Mouse (Mus musculus) frontal cortex, postnatal 14 days (tissue): ENCODE measurements around the gene Sash3.

Experiments used
- DNase-seq, 2 experiments: peaks; one replicate each; pipeline ENCODE4 v3.0.0; 2022; ENCODE audit warnings: low spot score in 2 of 2

The Sash3 gene

DNA sequence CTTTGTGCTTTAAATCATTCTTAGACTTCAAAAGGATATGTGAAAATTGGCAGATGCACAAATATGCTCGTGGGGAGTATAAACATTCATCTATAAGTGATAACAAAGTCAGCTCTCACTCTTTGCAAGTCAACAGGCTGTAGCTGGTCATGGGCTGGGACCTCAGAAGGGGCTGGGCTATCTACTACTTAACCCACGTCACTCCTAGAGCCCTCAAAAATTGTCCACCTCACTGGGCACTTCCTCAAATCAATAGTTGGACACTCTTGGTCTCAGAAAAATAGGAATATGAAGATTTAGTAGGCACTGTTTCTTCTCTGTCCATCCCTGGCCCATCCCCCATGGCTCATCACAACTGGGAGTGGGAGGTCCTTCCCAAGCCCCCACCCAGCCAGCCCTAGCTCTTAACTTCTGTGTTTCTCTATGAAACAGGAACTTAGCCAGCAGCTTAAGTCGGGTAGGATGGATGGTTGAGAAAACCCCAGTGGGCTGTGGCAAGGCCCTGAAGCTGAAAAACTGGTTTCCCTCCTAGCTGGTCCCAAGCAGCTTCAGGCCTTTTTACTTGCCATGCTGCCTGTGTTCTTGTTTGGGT is 5.9 kb upstream of the Sash3 start:
- no peak for DNase-seq

DNA sequence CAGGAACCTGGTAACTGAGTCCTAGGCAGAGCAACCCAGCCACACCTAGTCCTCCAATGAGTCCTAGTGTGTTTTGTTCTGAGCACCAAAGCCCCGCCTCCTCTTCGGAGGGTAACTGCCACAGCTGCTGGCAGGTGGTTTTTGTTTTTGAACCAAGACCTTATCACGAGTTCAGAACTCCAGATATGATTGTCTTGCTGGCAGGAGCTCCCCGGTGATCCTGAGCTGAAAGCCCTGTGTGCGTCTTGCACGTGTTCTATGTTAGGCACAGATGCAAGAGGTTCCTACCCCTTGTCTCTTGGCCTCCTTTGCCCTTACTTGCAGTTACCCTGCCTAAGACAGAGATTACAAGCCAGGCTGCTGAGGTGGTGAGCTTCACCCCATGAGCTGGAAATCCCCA is 4.8 kb upstream of the Sash3 start:
- no peak for DNase-seq

- DNase-seq: no peak
These were observed 2.6 kb upstream of the Sash3 start for GRCm38 (mm10) chrX:48143415-48144335.

DNA sequence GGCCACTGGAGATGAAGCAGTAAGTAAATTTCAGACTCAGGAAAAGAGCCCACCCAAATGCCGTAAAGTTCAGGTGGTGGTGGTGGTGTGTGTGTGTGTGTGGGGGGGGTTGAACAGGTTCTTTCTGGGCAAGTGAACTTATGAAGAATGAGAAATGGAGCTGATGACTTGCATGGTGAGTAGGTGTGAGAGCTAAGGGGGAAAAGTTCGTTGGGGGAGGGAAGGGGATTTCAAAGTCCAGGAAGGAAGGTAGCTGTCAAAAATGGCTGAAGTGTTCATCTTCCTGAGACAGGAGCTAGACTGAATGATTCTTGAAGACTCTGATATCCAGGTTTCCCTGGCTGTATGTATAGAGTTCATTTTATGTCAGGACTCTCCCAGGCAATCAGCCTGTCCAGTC is 990 bp downstream of the Sash3 start:
- DNase-seq: no peak

DNA sequence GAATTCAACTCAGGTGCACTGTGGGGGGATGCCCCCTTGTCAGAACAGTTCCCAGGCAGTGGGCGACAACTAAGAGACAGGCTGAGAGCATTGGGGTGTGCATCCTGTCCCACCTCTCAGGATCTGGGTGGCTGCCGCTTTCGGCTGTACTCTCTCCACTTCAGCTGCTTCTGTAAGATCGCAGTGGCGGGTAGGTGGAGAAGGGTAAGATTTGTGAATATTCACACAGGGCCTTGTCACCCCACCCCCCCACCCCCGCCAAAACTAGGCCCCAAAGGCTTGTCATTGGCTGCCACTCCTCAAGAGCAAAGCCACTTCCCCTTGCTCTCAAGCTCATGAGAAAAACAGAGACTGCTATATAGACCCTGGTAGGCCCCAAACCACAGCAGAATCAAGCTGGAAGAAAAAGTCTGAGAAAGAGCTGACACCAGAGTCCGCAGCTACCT is 1.5 kb downstream of the Sash3 start:
- DNase-seq: no peak

- no peak for DNase-seq
These were observed 5.9 kb downstream of the Sash3 start for GRCm38 (mm10) chrX:48152106-48152505.

GRCm38 (mm10) chrX:48153414-48153813 is 7.2 kb downstream of the Sash3 start:
- no peak for DNase-seq

DNA sequence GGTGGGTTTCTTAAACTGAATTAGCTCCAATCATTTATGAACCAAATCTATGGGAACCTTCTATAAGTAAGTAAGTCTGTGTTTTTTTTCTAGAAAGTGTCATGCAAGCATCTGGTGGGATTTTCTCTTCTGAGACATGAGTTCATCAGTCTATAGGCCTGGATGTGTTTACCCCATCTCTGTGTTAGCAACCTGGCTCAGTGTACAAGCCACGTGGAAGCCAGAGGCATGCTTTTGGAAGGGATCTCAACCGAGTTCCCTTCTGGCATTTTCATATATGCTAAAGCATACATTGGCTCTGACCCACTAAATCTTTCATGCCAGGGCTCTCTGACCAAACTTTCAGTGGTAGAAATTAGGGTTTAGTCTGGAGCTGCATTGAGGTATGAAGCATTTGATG is 7.7 kb downstream of the Sash3 start:
- no peak for DNase-seq

- DNase-seq: no peak
These were observed 9.3 kb downstream of the Sash3 start for GRCm38 (mm10) chrX:48155489-48155888.

DNA sequence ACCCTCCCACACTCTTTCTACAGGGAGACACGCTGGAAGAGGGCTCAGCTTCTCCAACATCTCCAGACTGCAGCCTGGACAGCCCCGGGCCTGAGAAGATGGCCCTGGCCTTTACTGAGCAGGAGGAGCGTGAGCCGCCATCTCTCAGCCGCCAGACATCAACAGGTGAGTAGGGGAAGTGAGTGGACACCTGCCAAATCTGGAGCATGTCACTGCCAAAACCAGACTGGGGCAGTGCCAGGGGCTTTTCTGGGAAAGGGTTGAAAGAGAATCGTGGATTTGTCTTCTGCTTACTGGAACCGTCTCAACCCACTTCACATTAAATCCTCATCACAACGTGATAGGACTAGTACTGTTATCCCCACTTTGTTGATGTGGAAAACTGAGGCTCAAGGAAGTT is 11.2 kb downstream of the Sash3 start:
- no peak for DNase-seq

- DNase-seq: no peak
These were observed 12.1 kb downstream of the Sash3 start for GRCm38 (mm10) chrX:48158229-48158919.

DNA sequence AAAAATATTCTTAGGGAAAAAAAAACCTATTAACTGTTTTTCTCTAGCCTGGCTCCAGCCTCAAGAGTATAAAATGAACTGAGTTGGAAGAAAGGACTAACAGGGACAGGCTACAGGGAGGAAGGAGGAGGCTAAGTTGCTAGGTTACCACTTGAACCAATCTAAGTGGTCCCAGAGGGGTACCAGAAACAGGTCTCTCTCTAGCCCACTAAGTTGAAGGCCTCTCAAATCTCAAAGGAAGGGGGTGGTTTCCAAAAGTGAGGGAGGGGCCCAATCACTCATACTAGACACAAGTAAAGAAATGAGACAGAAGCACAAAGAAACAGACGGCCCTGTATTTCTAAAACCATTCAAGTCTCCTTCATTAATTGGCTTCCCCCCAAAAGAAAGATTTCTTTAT is 23.7 kb downstream of the Sash3 start:
- no peak for DNase-seq

- DNase-seq: no peak
These were observed 24.1 kb downstream of the Sash3 start for GRCm38 (mm10) chrX:48170368-48170767.

DNA sequence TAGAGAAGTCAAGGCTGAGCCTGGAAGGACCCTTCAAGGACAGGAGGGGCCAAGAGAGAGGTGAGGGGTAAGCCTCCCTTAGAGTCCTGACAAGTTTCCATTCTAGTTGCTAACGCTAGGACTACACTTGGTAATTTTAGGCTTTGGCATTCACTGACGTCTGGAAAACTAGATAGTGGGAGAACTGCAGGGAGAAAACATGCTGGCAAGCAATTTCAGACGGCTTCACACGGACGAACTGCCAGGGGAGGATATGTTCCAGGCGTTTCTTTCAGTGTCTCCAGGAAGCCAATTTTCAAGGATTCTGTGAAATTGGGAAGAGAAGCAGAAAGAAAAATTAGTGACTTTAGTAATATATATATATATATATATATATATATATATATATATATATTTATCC is 35.6 kb downstream of the Sash3 start:
- no peak for DNase-seq

DNA sequence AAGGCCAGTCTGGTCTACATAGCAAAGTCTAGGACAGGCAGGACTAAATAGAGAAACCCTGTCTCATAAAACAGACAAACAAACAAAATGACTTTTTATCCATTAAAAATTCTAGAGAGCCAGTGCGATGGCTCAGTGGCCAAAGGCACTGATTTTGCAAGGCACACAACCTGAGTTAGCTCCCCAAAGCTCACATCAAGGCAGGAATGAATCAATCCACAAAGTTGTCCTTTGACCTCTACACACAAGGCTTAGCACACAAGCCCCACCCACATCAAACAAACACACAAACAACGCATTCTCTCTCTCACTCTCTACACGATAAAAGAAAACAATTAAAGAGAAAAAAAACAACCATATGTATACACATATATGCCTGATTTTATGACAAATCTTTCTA is 38.5 kb downstream of the Sash3 start:
- no peak for DNase-seq

DNA sequence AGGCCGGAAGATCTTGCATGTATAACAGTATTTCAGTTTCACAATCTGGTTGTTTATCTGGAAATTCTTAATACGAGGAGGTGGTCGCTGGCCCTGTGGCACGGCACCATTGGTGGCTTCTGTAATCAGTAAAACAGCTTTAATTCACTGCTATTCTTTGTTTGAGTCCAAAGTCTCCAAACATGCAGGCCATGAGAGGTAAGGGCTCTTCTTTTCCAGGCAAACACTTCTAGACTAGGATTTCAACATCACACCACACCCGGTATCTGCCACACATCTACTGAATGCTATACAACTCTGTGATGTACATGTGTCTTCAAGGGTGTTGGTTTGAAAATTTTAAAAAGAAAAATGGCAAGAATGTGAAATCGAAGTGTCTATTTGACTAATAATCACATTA is 45.0 kb downstream of the Sash3 start:
- no peak for DNase-seq

DNA sequence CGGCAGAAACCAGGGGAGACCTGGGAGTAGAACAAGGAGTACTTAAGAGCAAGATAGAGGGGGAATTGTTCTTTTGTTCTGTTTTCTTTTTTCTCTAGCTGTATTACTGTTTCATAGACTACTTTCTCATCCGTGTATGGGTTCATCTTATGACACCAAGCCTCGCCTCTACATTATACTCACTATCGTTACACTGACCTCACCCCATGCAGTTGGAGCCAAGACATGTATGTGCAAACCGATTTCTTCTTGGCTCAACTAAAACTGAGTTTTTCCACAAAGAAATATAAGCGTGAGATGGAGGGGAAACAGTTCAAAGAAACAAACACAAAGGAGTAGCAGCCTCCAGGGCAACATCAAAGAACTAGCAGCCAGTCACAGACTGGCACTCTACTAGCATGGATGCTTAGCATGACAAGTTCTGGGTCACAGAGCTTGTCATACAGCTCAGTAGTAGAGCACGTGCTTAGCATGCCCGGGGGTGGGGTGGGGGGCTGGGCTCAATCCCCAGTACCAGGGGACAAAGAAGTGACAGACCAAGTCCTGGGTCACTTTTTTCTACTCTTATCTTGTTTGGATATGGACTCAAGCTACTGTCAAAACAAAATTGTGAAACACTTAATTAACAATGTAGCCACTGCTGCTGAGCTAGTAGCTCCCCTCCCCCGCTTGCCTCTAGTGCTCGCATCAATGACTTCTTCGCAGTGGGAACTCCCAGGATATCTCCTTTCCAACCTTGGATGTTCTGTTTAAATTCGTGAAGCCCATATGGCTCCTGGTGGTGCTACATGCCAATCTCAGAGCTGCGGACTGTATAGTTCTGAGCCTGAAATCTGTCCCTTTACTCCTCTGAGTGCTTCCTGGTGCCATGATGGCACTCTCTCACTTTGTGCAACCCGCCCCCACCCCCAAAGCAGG is 47.3 kb downstream of the Sash3 start:
- no peak for DNase-seq

GRCm38 (mm10) chrX:48197856-48198255 is 51.6 kb downstream of the Sash3 start:
- no peak for DNase-seq

GRCm38 (mm10) chrX:48199026-48199425 is 52.8 kb downstream of the Sash3 start:
- DNase-seq: no peak

DNA sequence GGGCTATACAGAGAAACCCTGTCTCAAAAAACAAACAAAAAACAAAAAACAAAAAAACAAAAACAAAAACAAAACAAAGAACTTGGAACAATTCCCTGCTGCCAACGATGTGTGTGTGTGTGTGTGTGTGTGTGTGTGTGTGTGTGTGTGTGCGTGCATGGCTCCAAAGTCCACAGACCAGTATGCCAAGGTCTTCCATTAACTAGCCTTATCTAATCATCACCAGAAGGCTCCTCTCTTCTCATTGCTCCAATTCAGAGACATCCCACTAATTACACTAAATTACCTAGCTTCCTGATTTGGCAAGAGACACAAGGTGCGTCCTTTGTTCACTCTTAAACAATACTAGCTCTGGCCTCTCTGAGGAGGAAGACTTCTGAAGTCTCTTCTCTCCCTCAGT is 54.5 kb downstream of the Sash3 start:
- DNase-seq: no peak

- no peak for DNase-seq
These were observed 55.7 kb downstream of the Sash3 start for GRCm38 (mm10) chrX:48201973-48202372.

GRCm38 (mm10) chrX:48202436-48202835 is 56.2 kb downstream of the Sash3 start:
- DNase-seq: no peak
